Mouse (Mus musculus) mature B cell (primary cell): Measurements from ENCODE around the gene Fap.

ENCODE experiments used
- in situ Hi-C: fragments of 300-500 bp; cut with MboI; formaldehyde crosslinking; loops from 2 replicates; pipeline ENCODE4 v1.14.3; 2019

Gene Fap

GRCm38 (mm10) chr2:62459241-62460174 lies 114.4 kb downstream of the Fap start:
- in situ Hi-C loops = loop anchor here (25.0 kb wide), 1 partner anchor 647 kb away; the partner anchor contains the start of gene Tbr1

GRCm38 (mm10) chr2:62458070-62458469 lies 115.8 kb downstream of the Fap start:
- in situ Hi-C loops = loop anchor here (25.0 kb wide), 1 partner anchor 646 kb away; the partner anchor contains the start of gene Tbr1

GRCm38 (mm10) chr2:62454991-62455390 lies 118.9 kb downstream of the Fap start:
- in situ Hi-C loops = loop anchor here (25.0 kb wide), 1 partner anchor 643 kb away; the partner anchor contains the start of gene Tbr1

- in situ Hi-C loops = loop anchor here (25.0 kb wide), 1 partner anchor 642 kb away; the partner anchor contains the start of gene Tbr1
Measured at GRCm38 (mm10) chr2:62454033-62454432, 119.8 kb downstream of the Fap start.
